ENCODE assay signal across 14 mouse cellular contexts in the genomic region with DNA sequence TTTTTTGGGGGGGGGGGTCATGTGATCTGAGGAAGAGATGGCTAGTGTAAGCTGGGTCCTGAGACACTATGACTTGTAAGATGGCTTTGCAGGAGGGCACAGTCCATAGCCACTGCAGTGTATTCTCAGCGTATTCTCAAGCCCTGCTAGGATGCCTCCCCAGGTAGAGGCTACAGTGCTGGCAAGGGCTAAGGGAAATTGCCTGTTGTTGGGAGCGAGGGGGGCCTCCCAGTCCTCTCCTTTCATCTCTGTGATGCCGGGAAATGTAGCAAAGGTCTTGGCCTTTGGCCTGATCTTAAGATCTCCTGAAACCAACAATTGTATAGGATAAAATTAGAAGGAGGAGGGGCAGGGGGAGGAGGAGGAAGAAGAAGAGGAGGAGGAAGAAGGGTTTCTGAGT. TPM values are rescaled to one million over a fixed set of nuclear protein-coding genes. Genes with fewer than 3 reads are reported as not detected.
A peak's percentile ranks its signal among the peaks of the same experiment; 100 is the strongest.
DNase-seq lines count a peak whose midpoint lies in the region; TF ChIP-seq lines count a peak whose summit lies in the region.
"Had no signal": no experiment of that assay in that cellular context is flagged by ENCODE, and none has a peak within 500 bp of the region (broad histone marks: within the 10 kb centered on the region; RNA-seq: fewer than 3 reads in every experiment).

No protein-coding gene starts in this region.

- no peak overlapping the region for H3K4me3 ChIP-seq in heart, adult 2 months
- H3K4me3 ChIP-seq in left cerebral cortex, adult 2 months = no peak overlapping the region
- H3K4me3 ChIP-seq in cortical plate, adult 2 months (ENCODE audit: insufficient read depth, low read length) = no peak overlapping the region
- H3K4me3 ChIP-seq: embryonic facial prominence, embryonic 12.5 days; hindbrain, embryonic 12.5 days had no signal

- WGBS in heart, adult 2 months = 33% methylated on average over 3 of the region's 3 CpGs

- no peaks in the 10 kb centered on the region for H3K27me3 ChIP-seq in heart, adult 2 months (ENCODE audit: control insufficient read depth, insufficient read depth, low read length)
- H3K27me3 ChIP-seq: embryonic facial prominence, embryonic 12.5 days; hindbrain, embryonic 12.5 days had no signal

- peaks cover 31% of the 10 kb centered on the region for H3K4me1 ChIP-seq in heart, adult 2 months (ENCODE audit: control insufficient read depth, insufficient read depth, low read length)
- H3K4me1 ChIP-seq in cortical plate, adult 2 months (ENCODE audit: control insufficient read depth, insufficient read depth, low read length) = peaks cover 20% of the 10 kb centered on the region
- H3K4me1 ChIP-seq: hindbrain, embryonic 12.5 days had no signal

- H3K36me3 ChIP-seq in heart, adult 2 months (ENCODE audit: control insufficient read depth, insufficient read depth, low read length) = peaks cover 32% of the 10 kb centered on the region
- H3K36me3 ChIP-seq: embryonic facial prominence, embryonic 12.5 days; hindbrain, embryonic 12.5 days had no signal

- intact Hi-C loops in heart, adult 2 months (cut with DNase I) = loop anchor here (5.0 kb wide), 1 partner anchor 49 kb away; no protein-coding TSS in a partner anchor
- intact Hi-C loops in left cerebral cortex, adult 2 months (cut with DNase I) = no loop called here
- intact Hi-C loops in left cerebral cortex, postnatal 14 days (cut with DNase I) = no loop called here

- peak overlapping the region; percentile 32; the same call in 1 of the 2 replicates for H3K9ac ChIP-seq in heart, adult 2 months (ENCODE audit: low read depth, low read length)
- H3K9ac ChIP-seq: embryonic facial prominence, embryonic 12.5 days; hindbrain, embryonic 12.5 days had no signal

- DNase-seq in cerebellum, adult 9-10 months = peak; percentile 37
- no peak for DNase-seq in cerebellum, adult 11 months
- DNase-seq in heart, adult 2 months = no peak
- no peak for DNase-seq in heart, adult 8-10 months (ENCODE audit: low spot score)
- DNase-seq in left cerebral cortex, adult 2 months (ENCODE audit: extremely low spot score in 1 of 2, low spot score in 2 of 2) = no peak
- no peak for DNase-seq in left cerebral cortex, postnatal 14 days (ENCODE audit: low spot score in 2 of 2)
- DNase-seq: adrenal gland, adult 8-10 months; adrenal gland, postnatal 36 days; cerebellum, adult 8-10 months; heart, postnatal 4 days; kidney, adult 11 months had no signal

- TF ChIP-seq POLR2A in heart, adult 2 months (IDR thresholded peaks at IDR 0.05; ENCODE audit: insufficient read depth, low read depth, low read length) = no peak
- TF ChIP-seq POLR2A in cortical plate, adult 2 months (IDR thresholded peaks at IDR 0.05; ENCODE audit: extremely low read depth, insufficient read depth, low read length) = no peak

- H3K27ac ChIP-seq in heart, adult 2 months = no peak overlapping the region; the same call in 1 of the 2 replicates
- H3K27ac ChIP-seq in left cerebral cortex, adult 2 months = peak overlapping the region; percentile 76
- peak overlapping the region; percentile 17 for H3K27ac ChIP-seq in cortical plate, adult 2 months (ENCODE audit: insufficient read depth, low read length)
- H3K27ac ChIP-seq: embryonic facial prominence, embryonic 12.5 days; hindbrain, embryonic 12.5 days had no signal

- TF ChIP-seq CTCF in heart, adult 2 months (IDR thresholded peaks at IDR 0.05) = no peak
- no peak for TF ChIP-seq CTCF in left cerebral cortex, adult 2 months (IDR thresholded peaks at IDR 0.05)
- no peak for TF ChIP-seq CTCF in cortical plate, adult 2 months (IDR thresholded peaks at IDR 0.05; ENCODE audit: extremely low read depth, insufficient read depth, low read length)

- H3K79me2 ChIP-seq in heart, adult 2 months (replicated peaks; ENCODE audit: control insufficient read depth, insufficient read depth, low read length) = peaks cover 11% of the 10 kb centered on the region

- no peak for TF ChIP-seq EP300 in heart, adult 2 months (IDR thresholded peaks at IDR 0.05; ENCODE audit: insufficient read depth, low read depth, low read length)

RNA-seq across cellular contexts. Expression of a gene that starts 22.3 kb away (rescaled TPM):
- total RNA-seq in heart, adult 2 months (2021) = 100 to 1,000 TPM; 121 to 142 TPM
- polyA plus RNA-seq in heart, adult 2 months (2012; rRNA removed) = 40.3 and 47.1 TPM in 2 replicates
- total RNA-seq in heart, adult 8-10 months (2022) = 100 to 1,000 TPM in 3 of 4 experiments, 10 to 100 TPM in 1; 94.4 to 149 (median 104) TPM
- total RNA-seq in left cerebral cortex, adult 2 months (2021) = 100 to 1,000 TPM; 200 to 205 TPM
- total RNA-seq in left cerebral cortex, postnatal 14 days (2021) = 100 to 1,000 TPM; 206 to 251 TPM
- 112 and 121 TPM in 2 replicates for polyA plus RNA-seq in cortical plate, adult 2 months (2012; rRNA removed)
